Mouse (Mus musculus): ENCODE results near the gene Grasp.

Grasp gene

GRCm38 (mm10) chr15:101250220-101250800, 26.3 kb downstream of the Grasp start:
- DNase-seq = no peak

- DNase-seq = no peak
Measured at GRCm38 (mm10) chr15:101251930-101252329, 27.9 kb downstream of the Grasp start.

GRCm38 (mm10) chr15:101252614-101253013, 28.6 kb downstream of the Grasp start:
- DNase-seq = no peak

GRCm38 (mm10) chr15:101253563-101253885, 29.5 kb downstream of the Grasp start:
- DNase-seq = no peak

- DNase-seq = peak; percentile 62
Measured at GRCm38 (mm10) chr15:101253886-101254795, 30.2 kb downstream of the Grasp start, which contains the start of gene Nr4a1. Nr4a1 (plus strand) TSS chr15:101254269.

GRCm38 (mm10) chr15:101255842-101256462, 32.0 kb downstream of the Grasp start:
- no peak for DNase-seq

GRCm38 (mm10) chr15:101256463-101257206, 32.6 kb downstream of the Grasp start:
- DNase-seq = no peak

- no peak for DNase-seq
Measured at GRCm38 (mm10) chr15:101258420-101258819, 34.4 kb downstream of the Grasp start.

- DNase-seq = no peak
Measured at GRCm38 (mm10) chr15:101259922-101260321, 35.9 kb downstream of the Grasp start.

GRCm38 (mm10) chr15:101260387-101260786, 36.4 kb downstream of the Grasp start:
- no peak for DNase-seq

GRCm38 (mm10) chr15:101260874-101261622, 37.1 kb downstream of the Grasp start:
- no peak for DNase-seq

GRCm38 (mm10) chr15:101262502-101262901, 38.5 kb downstream of the Grasp start:
- DNase-seq = peak; percentile 52

- peak; percentile 81 for DNase-seq
Measured at GRCm38 (mm10) chr15:101266132-101266963, 42.4 kb downstream of the Grasp start.

- DNase-seq = no peak
Measured at GRCm38 (mm10) chr15:101267053-101268032, 43.4 kb downstream of the Grasp start.

GRCm38 (mm10) chr15:101270101-101270820, 46.3 kb downstream of the Grasp start:
- DNase-seq = no peak

GRCm38 (mm10) chr15:101271107-101271506, 47.1 kb downstream of the Grasp start:
- no peak for DNase-seq

GRCm38 (mm10) chr15:101271513-101271912, 47.5 kb downstream of the Grasp start:
- no peak for DNase-seq

GRCm38 (mm10) chr15:101274380-101274779, 50.4 kb downstream of the Grasp start:
- no peak for DNase-seq

- no peak for DNase-seq
Measured at GRCm38 (mm10) chr15:101277351-101277899, 53.4 kb downstream of the Grasp start.

Measured in liver (tissue).